Mouse (Mus musculus) kidney, adult 2 months (tissue): ENCODE measurements around the gene Ube2q1. TPM values are rescaled to one million over a fixed set of nuclear protein-coding genes. Genes with fewer than 3 reads are reported as not detected.

Experiments used
- DNase-seq: peaks from one replicate; pipeline ENCODE4 v3.0.0; 2021
- H3K27ac ChIP-seq: fragments of 200-500 bp; 2 replicates; pipeline ENCODE4 v1.5.1; 2012; ENCODE audit warnings: low read depth, low read length, control low read depth, inconsistent platforms; ENCODE audit not compliant: insufficient read depth
- H3K27me3 ChIP-seq: fragments of 200-500 bp; replicated peaks from 2 replicates; pipeline ENCODE4 v1.6.1; 2012; ENCODE audit warnings: mild to moderate bottlenecking, moderate library complexity, low read length, inconsistent platforms; ENCODE audit not compliant: control insufficient read depth, insufficient read depth
- H3K36me3 ChIP-seq: fragments of 200-500 bp; 2 replicates; pipeline ENCODE4 v1.6.1; 2012; ENCODE audit warnings: mild to moderate bottlenecking, moderate library complexity, low read length, inconsistent platforms; ENCODE audit not compliant: control insufficient read depth, insufficient read depth
- H3K4me1 ChIP-seq: fragments of 200-500 bp; 2 replicates; pipeline ENCODE4 v1.6.1; 2011; ENCODE audit warnings: low read length; ENCODE audit not compliant: control insufficient read depth, insufficient read depth
- H3K4me3 ChIP-seq: fragments of 200-500 bp; 2 replicates; pipeline ENCODE4 v1.5.1; 2011; ENCODE audit warnings: mild to moderate bottlenecking, low read depth, low read length, control low read depth; ENCODE audit not compliant: insufficient read depth
- CTCF ChIP-seq: fragments of 200-500 bp; conservative IDR thresholded peaks from 2 replicates; pipeline ENCODE4 v1.5.1; 2011; ENCODE audit warnings: low read depth, mild to moderate bottlenecking, control low read depth, low read length, moderate library complexity, mixed read lengths; ENCODE audit not compliant: insufficient read depth, insufficient read length
- POLR2A ChIP-seq: fragments of 200-500 bp; IDR thresholded peaks from one replicate; pipeline ENCODE4 v1.6.1; 2011; ENCODE audit warnings: low read depth, low read length, control low read depth
- WGBS: fragments of 180-500 bp; shearing (Covaris S2); methylation state at CpG from one replicate; pipeline ENCODE4 v1.1.7; 2018; 5-methylcytosine and 5-hydroxymethylcytosine counted together
- polyA plus RNA-seq: library from polyadenylated mRNA; depleted of rRNA; stranded (reverse); fragments of >200 nt; gene quantifications from 2 replicates; pipeline ENCODE4 v1.2.3, GENCODE M21; 2012

Ube2q1 gene
- polyA plus RNA-seq, 1 experiment, result 27.2 TPM

GRCm38 (mm10) chr3:89800774-89801506 is 27.5 kb downstream of the Ube2q1 start:
- no peak overlapping the region for H3K27ac ChIP-seq
- 77% methylated on average over 5 of the region's 5 CpGs for WGBS

DNA sequence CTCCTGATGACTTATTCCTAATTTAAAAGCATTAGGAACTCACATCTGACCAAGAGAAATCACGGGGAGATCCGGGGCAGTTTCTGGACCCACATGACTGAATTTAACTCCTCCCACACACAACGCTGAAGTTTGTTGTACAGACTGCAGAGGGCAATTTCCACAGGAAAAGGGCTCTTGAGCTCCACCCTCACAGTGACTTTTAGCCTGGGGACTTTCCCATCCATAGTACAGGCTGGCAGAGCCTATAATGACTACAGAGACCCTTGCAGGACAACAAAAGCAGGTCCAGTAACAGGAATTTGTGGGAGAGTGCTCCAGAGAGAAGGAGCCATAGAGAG is 28.1 kb downstream of the Ube2q1 start:
- Histone ChIP-seq H3K4me3 (no peak overlapping the region), H3K36me3 (no peaks in the 10 kb centered on the region), H3K4me1 (no peaks in the 10 kb centered on the region), H3K27me3 (no peaks in the 10 kb centered on the region), H3K27ac (peak overlapping the region; percentile 65)
- peak; percentile 60 for DNase-seq
- TF ChIP-seq CTCF (no peak), POLR2A (no peak)
- 4% methylated on average over 3 of the region's 3 CpGs for WGBS

More at GRCm38 (mm10) chr3:89800774-89801506, 27.5 kb downstream of the Ube2q1 start:
- H3K36me3 ChIP-seq, result no peaks in the 10 kb centered on the region
- no peak overlapping the region for H3K4me3 ChIP-seq
- DNase-seq, result no peak
- H3K4me1 ChIP-seq, result no peaks in the 10 kb centered on the region
- no peak for TF ChIP-seq POLR2A
- TF ChIP-seq CTCF, result no peak
- no peaks in the 10 kb centered on the region for H3K27me3 ChIP-seq

DNA sequence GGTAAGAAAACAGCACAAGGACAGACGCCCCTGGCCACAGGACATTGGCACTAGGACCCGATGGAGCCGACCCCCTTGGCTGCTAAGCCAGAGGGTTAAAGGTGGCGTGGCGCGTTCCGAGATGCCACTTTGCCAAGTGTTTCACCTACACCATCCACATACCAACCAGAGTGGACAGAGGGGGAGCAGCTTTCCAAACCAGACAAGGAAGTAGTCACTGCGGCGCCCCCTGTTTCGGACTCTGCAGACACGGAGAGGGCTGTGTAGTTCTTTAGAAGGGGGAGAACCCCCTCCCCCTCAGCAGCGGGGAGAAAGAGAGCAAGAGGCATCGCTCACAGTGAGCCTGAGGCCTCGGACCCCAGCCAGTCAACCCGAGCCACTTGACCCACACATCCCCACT is 29.5 kb downstream of the Ube2q1 start:
- TF ChIP-seq POLR2A (no peak), CTCF (no peak)
- no peak overlapping the region for H3K27ac ChIP-seq
- H3K4me1 ChIP-seq, result no peaks in the 10 kb centered on the region
- H3K27me3 ChIP-seq, result no peaks in the 10 kb centered on the region
- DNase-seq, result no peak
- 77% methylated on average over 15 of the region's 15 CpGs for WGBS
- no peak overlapping the region for H3K4me3 ChIP-seq
- no peaks in the 10 kb centered on the region for H3K36me3 ChIP-seq

- TF ChIP-seq POLR2A, result no peak
- TF ChIP-seq CTCF, result no peak
- DNase-seq, result no peak
- WGBS, result 67% methylated on average over 4 of the region's 4 CpGs
- no peaks in the 10 kb centered on the region for H3K36me3 ChIP-seq
- no peak overlapping the region for H3K27ac ChIP-seq
- no peaks in the 10 kb centered on the region for H3K4me1 ChIP-seq
- H3K4me3 ChIP-seq, result no peak overlapping the region
- H3K27me3 ChIP-seq, result no peaks in the 10 kb centered on the region
These were observed 31.8 kb downstream of the Ube2q1 start for GRCm38 (mm10) chr3:89805179-89805578.

DNA sequence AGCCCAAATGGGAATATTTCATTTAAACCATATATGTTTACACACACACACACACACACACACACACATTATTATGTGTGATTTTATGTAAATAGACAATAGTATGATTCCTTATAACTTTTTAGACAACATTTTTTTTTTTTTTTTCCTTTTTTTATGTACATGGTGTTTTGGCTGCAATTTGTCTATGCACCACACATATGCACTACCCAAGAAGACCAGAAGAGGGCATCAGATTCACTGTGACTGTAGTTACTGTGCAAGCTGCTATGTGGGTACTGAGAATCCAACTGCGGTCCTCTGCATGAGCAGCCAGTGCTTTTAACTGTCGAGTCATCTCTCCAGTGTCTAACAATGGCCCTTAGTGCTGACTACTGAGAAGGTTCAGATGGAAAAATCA is 33.3 kb downstream of the Ube2q1 start:
- TF ChIP-seq POLR2A, result no peak
- TF ChIP-seq CTCF, result 0 out of 2 replicates have a peak, but pooled peaks have one; percentile 17
- no peaks in the 10 kb centered on the region for H3K27me3 ChIP-seq
- H3K4me1 ChIP-seq, result no peaks in the 10 kb centered on the region
- WGBS, result 98% methylated on average over 2 of the region's 2 CpGs
- H3K36me3 ChIP-seq, result no peaks in the 10 kb centered on the region
- H3K27ac ChIP-seq, result no peak overlapping the region
- H3K4me3 ChIP-seq, result no peak overlapping the region
- peak; percentile 8 for DNase-seq

DNA sequence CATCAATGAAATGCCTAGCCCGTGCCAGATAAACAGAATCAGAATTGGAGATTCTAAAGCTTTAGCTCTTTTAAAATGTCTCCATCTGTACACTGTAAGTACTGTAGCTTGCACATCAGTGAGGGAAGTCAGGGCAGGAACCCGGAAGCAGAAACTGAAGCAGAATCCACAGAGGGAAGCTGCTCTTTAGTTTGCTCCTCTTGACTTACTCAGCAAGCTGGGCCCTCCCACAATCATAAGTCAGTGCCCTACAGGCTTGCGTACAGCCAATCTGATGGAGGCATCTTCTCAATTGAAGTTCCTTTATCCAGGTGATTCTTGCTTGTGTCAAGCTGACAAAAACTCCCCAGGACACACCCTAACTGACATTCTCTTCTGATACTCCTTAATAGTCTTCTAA is 33.8 kb downstream of the Ube2q1 start:
- no peaks in the 10 kb centered on the region for H3K27me3 ChIP-seq
- no peak overlapping the region for H3K27ac ChIP-seq
- no peaks in the 10 kb centered on the region for H3K36me3 ChIP-seq
- no peak overlapping the region for H3K4me3 ChIP-seq
- no peak for DNase-seq
- WGBS, result 98% methylated on average over 3 of the region's 3 CpGs
- TF ChIP-seq POLR2A (no peak), CTCF (no peak)
- H3K4me1 ChIP-seq, result no peaks in the 10 kb centered on the region

DNA sequence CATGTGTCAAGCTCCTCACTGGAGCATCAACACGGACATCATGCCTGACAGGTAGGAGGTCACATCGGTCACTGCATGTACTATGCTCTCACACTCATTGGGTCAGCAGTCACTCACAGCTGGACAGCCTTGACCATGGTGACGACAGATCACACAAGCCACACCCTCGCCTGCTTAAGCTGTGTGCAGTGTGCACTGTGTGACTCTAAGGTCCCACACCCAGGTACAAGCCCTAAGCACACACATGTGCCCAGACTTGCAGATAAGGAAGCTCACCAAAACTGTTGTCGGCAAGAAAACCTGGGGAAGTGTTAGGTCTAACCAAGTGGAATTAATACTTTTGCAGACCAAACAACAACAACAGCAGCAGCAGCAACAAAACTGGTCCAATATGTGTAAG is 34.5 kb downstream of the Ube2q1 start:
- no peak for DNase-seq
- no peak for TF ChIP-seq POLR2A
- no peak for TF ChIP-seq CTCF
- no peaks in the 10 kb centered on the region for H3K4me1 ChIP-seq
- H3K4me3 ChIP-seq, result no peak overlapping the region
- whole genome bisulfite sequencing, result 75% methylated on average over 5 of the region's 5 CpGs
- no peaks in the 10 kb centered on the region for H3K36me3 ChIP-seq
- no peaks in the 10 kb centered on the region for H3K27me3 ChIP-seq
- H3K27ac ChIP-seq, result no peak overlapping the region
